Mouse (Mus musculus): ENCODE measurements around the gene Stk25. TPM values are rescaled to one million over a fixed set of nuclear protein-coding genes. Genes with fewer than 3 reads are reported as not detected.
A peak's percentile ranks its signal among the peaks of the same experiment; 100 is the strongest.

Gene Stk25
- polyA plus RNA-seq, 2 experiments: 39.2 to 39.9 TPM

DNA sequence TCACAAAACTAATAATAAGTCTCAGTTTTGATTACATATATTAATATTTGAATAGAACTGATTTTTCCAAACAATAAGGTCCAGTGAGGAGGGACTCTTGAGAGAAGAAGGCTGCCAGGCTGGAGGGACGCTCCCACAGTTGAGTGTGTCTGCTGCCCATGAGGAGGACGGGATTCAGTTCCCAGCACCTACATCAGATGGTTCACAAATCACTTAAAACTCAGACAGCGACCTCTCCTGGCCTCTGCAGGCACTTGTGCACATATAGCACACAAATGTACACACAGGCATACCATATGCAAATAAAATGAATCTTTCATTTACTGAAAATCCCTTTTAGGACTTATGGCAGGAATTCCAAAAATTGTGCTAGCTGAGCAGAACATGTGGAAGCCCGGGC is 55.5 kb downstream of the Stk25 start:
- Histone ChIP-seq H3K27ac (no peak overlapping the region), H3K36me3 (replicated peaks; ENCODE audit: control insufficient read depth, insufficient read depth, low read depth) (no peaks in the 10 kb centered on the region), H3K9me3 (ENCODE audit: control insufficient read depth, low read length) (no peaks in the 10 kb centered on the region), H3K9ac (replicated peaks) (no peak overlapping the region), H3K4me2 (ENCODE audit: low read depth) (no peak overlapping the region), H3K27me3 (ENCODE audit: control insufficient read depth, insufficient read depth, low read length) (no peaks in the 10 kb centered on the region), H3K4me3 (ENCODE audit: insufficient read depth in 1 of 2, low read depth in 2 of 2, low read length in 2 of 2) (no peak overlapping the region), H3K4me1 (replicated peaks; ENCODE audit: control insufficient read depth in 2 of 2, insufficient read depth in 2 of 2, low read length in 1 of 2) (no peaks in the 10 kb centered on the region)
- TF ChIP-seq EP300 (IDR thresholded peaks at IDR 0.05; ENCODE audit: low read depth) (no peak), CTCF (IDR thresholded peaks at IDR 0.05; ENCODE audit: low read depth) (no peak)
- ATAC-seq (ENCODE audit: insufficient read depth) (no peak), DNase-seq (ENCODE audit: low read depth in 3 of 3, low spot score in 3 of 3) (no peak)
- 62% methylated on average over 4 of the region's 4 CpGs for WGBS (ENCODE audit: insufficient replicate concordance)

DNA sequence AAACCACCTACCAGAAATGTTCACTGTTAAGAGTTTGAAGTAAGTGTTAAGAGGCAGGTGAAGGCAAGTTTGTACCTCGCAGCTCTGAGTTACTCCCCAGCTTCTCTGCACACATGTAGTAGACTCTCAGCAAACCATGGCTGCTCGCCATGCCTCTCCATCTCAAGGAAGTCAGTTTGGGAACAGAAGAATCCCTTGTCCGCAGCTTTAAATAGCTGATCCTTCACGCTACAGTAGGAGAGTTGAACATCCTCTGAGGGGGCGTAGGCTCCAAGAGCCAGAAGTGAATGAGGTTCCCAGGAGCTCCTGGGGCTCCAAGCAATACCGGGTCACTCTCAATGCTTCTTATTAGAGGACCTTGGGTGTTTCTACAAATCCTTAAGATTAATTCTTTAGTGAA is 62.5 kb downstream of the Stk25 start:
- TF ChIP-seq EP300 (IDR thresholded peaks at IDR 0.05; ENCODE audit: low read depth) (no peak), CTCF (IDR thresholded peaks at IDR 0.05; ENCODE audit: low read depth) (no peak)
- 62% methylated on average over 6 of the region's 6 CpGs for WGBS (ENCODE audit: insufficient replicate concordance)
- H3K4me2 ChIP-seq (ENCODE audit: low read depth): no peak overlapping the region
- no peak overlapping the region for H3K4me3 ChIP-seq (ENCODE audit: insufficient read depth in 1 of 2, low read depth in 2 of 2, low read length in 2 of 2)
- ATAC-seq (ENCODE audit: insufficient read depth) (no peak), DNase-seq (ENCODE audit: low read depth in 3 of 3, low spot score in 3 of 3) (no peak)
- H3K27ac ChIP-seq: no peak overlapping the region
- no peaks in the 10 kb centered on the region for H3K4me1 ChIP-seq (replicated peaks; ENCODE audit: control insufficient read depth in 2 of 2, insufficient read depth in 2 of 2, low read length in 1 of 2)
- no peaks in the 10 kb centered on the region for H3K27me3 ChIP-seq (ENCODE audit: control insufficient read depth, insufficient read depth, low read length)
- no peak overlapping the region for H3K9ac ChIP-seq (replicated peaks)
- no peaks in the 10 kb centered on the region for H3K9me3 ChIP-seq (ENCODE audit: control insufficient read depth, low read length)
- no peaks in the 10 kb centered on the region for H3K36me3 ChIP-seq (replicated peaks; ENCODE audit: control insufficient read depth, insufficient read depth, low read depth)

DNA sequence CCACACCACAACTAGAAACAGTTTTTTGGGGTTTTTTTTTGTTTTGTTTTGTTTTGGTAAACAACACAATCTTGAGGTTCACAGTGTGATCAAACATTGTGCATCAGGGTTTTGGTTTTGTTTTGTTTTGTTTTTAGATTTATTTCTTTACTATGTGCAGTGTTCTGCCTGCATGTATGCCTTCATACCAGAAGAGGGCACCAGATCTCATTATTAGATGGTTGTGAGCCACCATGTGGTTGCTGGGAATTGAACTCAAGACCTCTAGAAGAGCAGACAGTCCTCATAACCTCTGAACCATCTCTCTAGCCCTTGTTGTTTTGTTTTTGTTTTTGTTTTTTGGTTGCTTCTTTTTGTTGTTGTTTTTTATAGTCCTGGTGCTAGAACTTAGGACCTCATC is 64.5 kb downstream of the Stk25 start:
- no peaks in the 10 kb centered on the region for H3K4me1 ChIP-seq (replicated peaks; ENCODE audit: control insufficient read depth in 2 of 2, insufficient read depth in 2 of 2, low read length in 1 of 2)
- H3K9me3 ChIP-seq (ENCODE audit: control insufficient read depth, low read length): no peaks in the 10 kb centered on the region
- no peak overlapping the region for H3K4me2 ChIP-seq (ENCODE audit: low read depth)
- TF ChIP-seq CTCF (IDR thresholded peaks at IDR 0.05; ENCODE audit: low read depth) (peak; percentile 19; the same call in 1 of the 2 replicates), EP300 (IDR thresholded peaks at IDR 0.05; ENCODE audit: low read depth) (no peak)
- H3K27me3 ChIP-seq (ENCODE audit: control insufficient read depth, insufficient read depth, low read length): no peaks in the 10 kb centered on the region
- no peaks in the 10 kb centered on the region for H3K36me3 ChIP-seq (replicated peaks; ENCODE audit: control insufficient read depth, insufficient read depth, low read depth)
- no peak for DNase-seq (ENCODE audit: low read depth in 3 of 3, low spot score in 3 of 3)
- no peak overlapping the region for H3K4me3 ChIP-seq (ENCODE audit: insufficient read depth in 1 of 2, low read depth in 2 of 2, low read length in 2 of 2)
- H3K27ac ChIP-seq: no peak overlapping the region
- no peak overlapping the region for H3K9ac ChIP-seq (replicated peaks)
- no peak for ATAC-seq (ENCODE audit: insufficient read depth)

DNA sequence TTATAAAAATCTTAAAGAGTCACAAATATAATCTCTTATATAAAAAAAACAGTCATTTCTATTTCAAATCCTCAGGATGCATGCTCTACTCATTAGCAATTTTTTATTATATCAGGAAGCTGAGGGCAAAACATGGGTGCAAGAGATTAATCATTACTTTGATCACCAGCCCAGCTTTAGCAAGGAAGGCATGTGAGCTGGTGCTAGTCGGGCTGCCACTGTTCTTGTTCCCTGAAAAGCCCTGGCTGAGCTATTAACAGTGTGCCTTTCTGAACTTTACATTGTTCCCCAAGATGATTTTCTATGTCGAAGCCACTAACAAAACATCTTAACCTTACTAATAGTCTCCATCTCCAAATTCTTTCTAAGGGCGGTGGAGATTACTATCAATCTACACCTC is 70.1 kb downstream of the Stk25 start:
- Histone ChIP-seq H3K36me3 (replicated peaks; ENCODE audit: control insufficient read depth, insufficient read depth, low read depth) (no peaks in the 10 kb centered on the region), H3K27ac (no peak overlapping the region), H3K4me3 (ENCODE audit: insufficient read depth in 1 of 2, low read depth in 2 of 2, low read length in 2 of 2) (no peak overlapping the region), H3K4me1 (replicated peaks; ENCODE audit: control insufficient read depth in 2 of 2, insufficient read depth in 2 of 2, low read length in 1 of 2) (no peaks in the 10 kb centered on the region), H3K9me3 (ENCODE audit: control insufficient read depth, low read length) (no peaks in the 10 kb centered on the region), H3K4me2 (ENCODE audit: low read depth) (no peak overlapping the region), H3K27me3 (ENCODE audit: control insufficient read depth, insufficient read depth, low read length) (no peaks in the 10 kb centered on the region), H3K9ac (replicated peaks) (no peak overlapping the region)
- no peak for DNase-seq (ENCODE audit: low read depth in 3 of 3, low spot score in 3 of 3)
- TF ChIP-seq CTCF (IDR thresholded peaks at IDR 0.05; ENCODE audit: low read depth) (no peak), EP300 (IDR thresholded peaks at IDR 0.05; ENCODE audit: low read depth) (no peak)
- no peak for ATAC-seq (ENCODE audit: insufficient read depth)
- WGBS (ENCODE audit: insufficient replicate concordance): 52% methylated on average over 3 of the region's 3 CpGs

DNA sequence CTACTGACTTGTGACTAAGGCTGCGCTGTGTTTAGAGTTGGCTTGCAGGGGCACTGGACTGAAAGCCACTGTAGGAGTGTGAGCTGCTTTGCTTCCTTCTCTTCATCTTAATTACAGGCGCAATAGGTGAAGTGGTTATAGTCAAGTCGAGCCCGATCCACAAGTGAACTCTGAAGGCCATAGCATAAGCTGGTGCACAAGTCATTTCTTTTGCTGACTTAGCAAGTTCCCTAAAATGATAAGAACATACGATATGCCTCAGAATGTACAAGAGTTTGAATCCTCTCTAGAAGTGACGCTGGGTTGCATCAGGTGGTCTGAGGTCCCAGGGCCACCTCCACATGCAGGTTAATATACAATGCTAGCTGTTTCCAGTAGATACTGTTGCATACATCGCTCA is 76.9 kb downstream of the Stk25 start:
- no peak for TF ChIP-seq CTCF (IDR thresholded peaks at IDR 0.05; ENCODE audit: low read depth)
- no peak for TF ChIP-seq EP300 (IDR thresholded peaks at IDR 0.05; ENCODE audit: low read depth)
- DNase-seq (ENCODE audit: low read depth in 3 of 3, low spot score in 3 of 3) (no peak), ATAC-seq (ENCODE audit: insufficient read depth) (no peak)
- 77% methylated on average over 7 of the region's 7 CpGs for WGBS (ENCODE audit: insufficient replicate concordance)
- Histone ChIP-seq H3K9me3 (ENCODE audit: control insufficient read depth, low read length) (no peaks in the 10 kb centered on the region), H3K9ac (replicated peaks) (no peak overlapping the region), H3K4me3 (ENCODE audit: insufficient read depth in 1 of 2, low read depth in 2 of 2, low read length in 2 of 2) (no peak overlapping the region), H3K27ac (no peak overlapping the region), H3K36me3 (replicated peaks; ENCODE audit: control insufficient read depth, insufficient read depth, low read depth) (no peaks in the 10 kb centered on the region), H3K4me2 (ENCODE audit: low read depth) (no peak overlapping the region), H3K4me1 (replicated peaks; ENCODE audit: control insufficient read depth in 2 of 2, insufficient read depth in 2 of 2, low read length in 1 of 2) (no peaks in the 10 kb centered on the region), H3K27me3 (ENCODE audit: control insufficient read depth, insufficient read depth, low read length) (no peaks in the 10 kb centered on the region)

Data from liver, embryonic 14.5 days (tissue).